Mouse (Mus musculus) erythroblast, adult 5-6 weeks (primary cell): ENCODE measurements around the gene Pelo. TPM values are rescaled to one million over a fixed set of nuclear protein-coding genes. Genes with fewer than 3 reads are reported as not detected.

Source experiments
- ATAC-seq: replicated peaks from 2 replicates; pipeline ENCODE4 v1.8.0; 2016; ENCODE audit warnings: moderate number of reproducible peaks, mild to moderate bottlenecking, moderate TSS enrichment, inconsistent platforms; ENCODE audit not compliant: poor library complexity, low FRiP score, severe bottlenecking
- total RNA-seq, 2 experiments: library from RNA; stranded (forward) in 1 of 2; stranded (reverse) in 1 of 2; fragments of 150-400 nt in 1 of 2; fragments of 200-764, 138-1000 nt in 1 of 2; gene quantifications; 2 replicates each; pipeline versions ENCODE4 v1.2.3 to v1.2.4; 2015 to 2017; ENCODE audit warnings: low replicate concordance in 2 of 2

The Pelo gene
- total RNA-seq, 2 experiments from 2014 or later = 2.9 to 7.7 TPM

- no peak for ATAC-seq
Measured at GRCm38 (mm10) chr13:115099381-115099780, 9.4 kb upstream of the Pelo start.

DNA sequence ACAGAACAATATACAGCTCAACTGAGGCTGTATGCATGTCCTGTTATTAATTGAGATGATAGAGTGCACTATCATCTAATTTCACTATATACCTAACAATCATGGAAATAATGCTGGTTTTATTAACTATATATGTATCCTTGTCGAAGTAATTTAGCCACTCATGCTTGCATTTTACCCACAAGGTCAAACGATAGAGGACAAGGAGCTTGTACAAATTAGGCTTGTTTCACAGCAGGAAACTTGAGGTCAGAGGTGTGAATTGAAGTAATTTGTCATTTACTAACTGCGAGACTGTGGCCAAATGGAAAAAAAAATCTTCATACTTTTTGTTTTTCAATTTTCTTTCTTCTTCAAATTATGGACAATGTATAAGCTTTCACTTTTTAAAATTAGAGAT is 8.2 kb upstream of the Pelo start:
- no peak for ATAC-seq

GRCm38 (mm10) chr13:115096965-115097364 is 7.0 kb upstream of the Pelo start:
- no peak for ATAC-seq

DNA sequence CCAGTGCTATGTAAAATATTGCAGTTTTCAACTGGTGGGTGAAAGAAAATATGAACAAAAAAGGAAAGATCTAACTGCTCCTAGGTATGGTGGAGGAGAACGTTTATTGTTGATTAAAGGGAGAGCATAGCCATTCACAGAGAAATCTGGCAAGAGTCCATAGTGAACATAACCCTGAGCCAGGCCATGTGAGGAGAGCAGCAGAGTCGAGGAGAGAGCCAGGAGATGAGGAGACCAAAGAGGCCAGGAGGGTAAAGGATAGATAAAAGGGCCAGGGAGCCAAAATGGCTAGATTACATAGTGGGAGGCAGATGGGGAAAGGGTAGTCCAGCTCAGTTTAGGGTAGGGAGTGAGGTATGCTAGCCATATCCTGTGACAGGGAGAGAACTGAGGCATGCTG is 6.2 kb upstream of the Pelo start:
- ATAC-seq = no peak

DNA sequence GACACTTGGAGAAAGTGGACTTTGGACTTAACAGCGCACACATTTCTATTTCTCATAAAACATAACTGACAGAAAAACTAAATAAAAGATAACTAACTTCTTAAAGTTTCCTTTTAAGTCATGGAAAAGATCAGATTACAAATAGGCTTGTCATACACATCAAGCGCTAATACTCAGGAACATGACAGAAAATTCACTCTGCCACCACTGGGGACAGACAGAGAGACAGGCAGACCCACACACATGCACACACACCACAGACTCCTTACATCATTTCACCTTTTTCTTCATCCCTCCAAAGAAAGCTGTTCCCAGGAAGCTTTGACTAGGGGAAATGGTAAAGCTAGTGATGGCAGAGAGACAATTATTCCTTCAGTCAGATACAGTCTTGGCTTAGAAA is 5.4 kb upstream of the Pelo start:
- no peak for ATAC-seq

GRCm38 (mm10) chr13:115091511-115091910 is 1.5 kb upstream of the Pelo start:
- no peak for ATAC-seq

GRCm38 (mm10) chr13:115090977-115091445 is 1.0 kb upstream of the Pelo start:
- peak; percentile 19 for ATAC-seq

DNA sequence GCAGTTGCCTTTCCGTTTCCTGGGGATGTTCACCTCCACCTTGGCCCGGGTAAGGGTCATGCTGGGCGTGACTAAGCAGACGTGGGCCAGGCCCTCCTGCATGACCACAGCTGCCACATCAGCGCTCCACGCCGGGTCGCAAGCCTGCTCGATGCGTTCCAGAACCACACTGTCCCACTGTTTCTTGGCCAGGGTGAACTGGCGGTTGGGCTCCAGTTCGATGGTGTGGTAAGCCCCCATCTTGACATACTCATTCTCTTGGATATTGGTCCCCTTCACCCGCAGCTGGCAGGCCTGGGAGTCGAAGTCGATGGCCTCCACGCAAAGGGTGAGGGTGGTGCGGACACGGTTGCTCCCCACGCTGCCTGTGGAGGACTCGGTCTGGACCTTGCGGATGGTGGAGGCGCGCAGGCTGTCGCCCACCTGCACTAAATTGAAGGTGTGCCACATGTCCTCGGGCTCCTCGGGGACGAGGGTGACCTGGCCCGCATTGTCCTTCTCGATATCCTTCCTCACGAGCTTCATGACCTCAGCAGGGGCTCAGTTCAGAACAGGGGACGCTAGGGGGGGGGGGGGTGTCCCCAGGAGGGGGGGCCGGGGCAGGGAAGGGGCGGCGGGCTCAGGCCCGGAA is 476 bp downstream of the Pelo start:
- peak; percentile 66 for ATAC-seq

DNA sequence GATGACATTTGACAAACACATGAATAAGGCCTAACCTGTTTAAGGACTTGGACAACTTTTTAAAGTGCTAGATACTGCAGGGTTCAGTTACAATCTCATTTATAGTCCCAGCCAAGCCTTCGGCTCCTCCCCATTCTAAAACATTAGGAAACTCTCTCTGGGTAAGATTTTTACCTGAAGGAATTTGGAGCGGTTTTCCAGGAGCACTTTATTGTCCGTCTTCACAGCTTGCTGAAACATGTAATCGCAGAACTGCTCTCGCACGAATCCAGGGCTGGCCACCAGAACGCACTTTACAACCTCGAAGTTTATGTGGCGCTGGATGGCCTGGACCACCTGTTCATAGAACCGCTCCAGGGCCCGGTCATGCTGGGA is 979 bp downstream of the Pelo start:
- no peak for ATAC-seq

- ATAC-seq = no peak
Measured at GRCm38 (mm10) chr13:115085974-115086373, 4.0 kb downstream of the Pelo start.

DNA sequence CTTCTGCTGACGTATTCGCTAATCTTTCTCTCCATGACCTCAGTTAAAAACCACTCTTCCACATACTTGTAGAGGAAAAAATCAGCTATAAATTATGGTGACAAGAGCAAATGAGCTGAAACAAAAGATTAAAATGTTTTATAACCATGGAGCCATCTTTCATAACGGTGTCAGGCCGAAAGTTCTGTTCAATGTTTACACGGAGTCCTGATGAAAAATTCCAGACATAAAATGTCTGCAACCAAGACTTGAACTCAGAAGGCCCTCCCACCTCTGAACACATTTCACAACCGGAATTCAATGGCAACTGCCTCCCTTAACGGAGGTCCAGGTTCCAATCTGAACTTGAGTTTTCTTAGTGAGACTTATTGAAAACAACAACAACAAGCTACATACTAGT is 7.6 kb downstream of the Pelo start:
- ATAC-seq = no peak

DNA sequence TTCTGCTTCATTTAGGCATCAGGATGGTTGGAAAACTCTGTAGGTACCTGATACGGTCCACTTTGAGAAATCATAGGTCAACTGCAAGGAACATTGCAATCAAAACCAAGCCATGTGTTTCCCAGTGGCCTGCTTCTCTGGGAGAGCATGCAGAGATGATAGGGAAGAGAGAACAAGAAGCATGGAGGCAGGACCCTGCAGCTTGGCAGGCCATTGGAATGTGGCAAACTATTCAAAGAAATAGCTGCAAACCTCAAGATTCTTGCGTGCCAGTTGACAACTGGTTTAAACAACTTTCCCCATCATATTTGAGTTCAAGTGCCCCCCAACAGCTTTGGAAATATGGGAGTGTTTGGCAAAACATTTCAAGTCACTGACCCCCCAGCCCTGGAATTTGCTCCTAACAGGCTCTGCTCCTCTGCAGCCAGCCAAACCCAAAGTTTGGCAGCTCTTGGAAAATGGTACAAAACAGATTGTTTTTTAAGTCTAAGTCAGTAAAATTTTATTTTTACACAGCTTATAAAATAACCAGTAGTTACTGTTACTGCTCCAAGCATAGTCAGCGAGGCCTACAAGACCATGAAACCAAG is 9.9 kb downstream of the Pelo start:
- no peak for ATAC-seq

- no peak for ATAC-seq
Measured at GRCm38 (mm10) chr13:115078997-115079685, 10.8 kb downstream of the Pelo start.

GRCm38 (mm10) chr13:115077346-115078134 is 12.4 kb downstream of the Pelo start:
- no peak for ATAC-seq

DNA sequence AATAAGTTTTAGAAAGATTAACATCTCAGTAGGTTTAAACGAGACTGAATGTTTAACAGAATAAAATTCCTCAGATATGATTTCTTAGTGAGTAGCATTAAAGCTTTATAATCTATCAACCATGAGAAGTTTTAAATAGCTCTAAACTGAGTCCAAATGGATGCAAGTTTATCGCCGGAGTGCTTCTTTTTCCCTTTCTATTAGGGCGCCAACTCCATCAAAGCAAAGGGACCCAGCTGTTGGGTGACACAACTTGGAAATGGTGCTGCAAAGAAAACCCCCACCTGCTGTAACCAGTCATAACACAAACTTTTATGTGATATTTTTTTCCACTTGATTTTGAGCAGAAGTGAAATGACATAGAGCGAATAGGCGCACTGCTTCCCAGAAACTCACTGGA is 17.6 kb downstream of the Pelo start:
- ATAC-seq = no peak

DNA sequence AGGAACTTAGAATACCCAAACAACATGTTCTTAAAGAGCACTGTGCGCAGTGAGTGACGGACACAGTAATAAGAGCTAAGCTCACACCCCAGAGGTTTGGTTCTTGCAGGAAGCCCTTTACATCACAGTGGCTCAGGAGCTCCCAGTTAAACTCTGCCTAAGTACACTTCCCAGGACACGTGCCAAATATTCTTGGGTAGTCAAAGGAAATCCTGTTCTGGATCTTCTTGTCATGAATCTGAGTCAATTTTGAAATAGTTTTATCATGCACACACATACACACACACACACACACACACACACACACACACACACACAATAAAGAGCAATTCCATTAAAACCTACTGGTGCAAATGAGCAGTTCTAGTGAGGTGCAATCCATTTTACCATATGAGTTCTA is 18.6 kb downstream of the Pelo start:
- no peak for ATAC-seq

- ATAC-seq = no peak
Measured at GRCm38 (mm10) chr13:115067968-115068330, 22.0 kb downstream of the Pelo start.

DNA sequence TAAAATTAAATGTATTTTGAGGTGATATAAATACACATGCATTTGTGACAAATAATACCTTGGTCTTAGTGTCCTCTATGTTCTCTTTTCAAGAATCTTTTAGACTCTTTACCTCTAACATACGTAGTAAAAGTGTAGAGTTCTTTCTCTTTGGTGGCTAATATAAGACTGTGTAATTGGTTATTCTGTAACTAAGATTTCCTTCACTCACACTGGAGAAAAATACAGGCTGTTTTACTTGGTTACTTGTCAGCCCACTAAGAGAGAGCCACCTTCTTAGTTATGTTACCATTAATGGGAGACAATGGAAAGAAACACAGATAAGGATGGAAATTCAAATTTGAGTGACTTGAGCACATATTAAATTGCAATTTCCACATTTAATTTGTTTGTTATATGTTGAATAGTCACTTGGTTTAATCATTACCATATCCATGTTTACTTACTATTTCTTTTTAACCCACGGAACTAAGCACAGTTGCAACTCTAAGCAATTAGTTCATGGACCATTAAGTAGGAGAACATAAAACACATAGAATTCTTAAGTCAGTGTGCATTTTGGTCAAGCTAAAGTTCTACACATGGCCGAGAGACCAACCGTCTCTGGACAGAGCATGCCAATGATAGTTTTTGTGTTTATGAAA is 22.5 kb downstream of the Pelo start:
- ATAC-seq = no peak

GRCm38 (mm10) chr13:115057555-115057954 is 32.4 kb downstream of the Pelo start:
- no peak for ATAC-seq

GRCm38 (mm10) chr13:115054783-115055182 is 35.2 kb downstream of the Pelo start:
- no peak for ATAC-seq
